Mouse (Mus musculus): ENCODE results near the gene Coro7. TPM values are rescaled to one million over a fixed set of nuclear protein-coding genes. Genes with fewer than 3 reads are reported as not detected.

Coro7 gene
- polyA plus RNA-seq, 1 experiment from 2014 or later, result 37.2 TPM

DNA sequence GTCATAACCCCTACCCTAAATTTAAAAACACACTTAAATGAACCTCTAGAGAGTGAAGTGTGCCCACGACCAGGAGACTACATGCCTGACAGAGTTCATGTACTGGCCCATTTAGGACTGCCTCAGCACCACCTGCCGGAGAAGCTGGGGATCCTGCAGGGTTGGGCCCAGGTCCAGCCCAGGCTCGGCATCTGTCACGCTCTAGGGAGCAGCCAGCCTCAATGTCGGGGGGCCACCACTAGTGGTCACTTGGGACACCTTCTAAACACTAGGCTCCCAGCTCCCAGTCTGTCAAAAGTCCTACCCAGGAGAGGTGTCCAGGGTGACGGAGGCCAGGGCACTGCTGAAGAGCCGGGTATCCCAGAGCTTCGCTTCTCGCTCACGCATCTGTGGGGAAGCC, 24.9 kb downstream of the Coro7 start:
- Histone ChIP-seq H3K4me1 (replicated peaks) (peaks cover 17% of the 10 kb centered on the region), H3K27ac (replicated peaks) (no peak overlapping the region), H3K9ac (no peak overlapping the region), H3K4me3 (no peak overlapping the region), H3K27me3 (no peaks in the 10 kb centered on the region), H3K36me3 (no peaks in the 10 kb centered on the region), H3K4me2 (no peak overlapping the region), H3K9me3 (no peaks in the 10 kb centered on the region)
- WGBS, result 76% methylated on average over 10 of the region's 10 CpGs
- no peak for ATAC-seq (ENCODE audit: low FRiP score, low read depth)

DNA sequence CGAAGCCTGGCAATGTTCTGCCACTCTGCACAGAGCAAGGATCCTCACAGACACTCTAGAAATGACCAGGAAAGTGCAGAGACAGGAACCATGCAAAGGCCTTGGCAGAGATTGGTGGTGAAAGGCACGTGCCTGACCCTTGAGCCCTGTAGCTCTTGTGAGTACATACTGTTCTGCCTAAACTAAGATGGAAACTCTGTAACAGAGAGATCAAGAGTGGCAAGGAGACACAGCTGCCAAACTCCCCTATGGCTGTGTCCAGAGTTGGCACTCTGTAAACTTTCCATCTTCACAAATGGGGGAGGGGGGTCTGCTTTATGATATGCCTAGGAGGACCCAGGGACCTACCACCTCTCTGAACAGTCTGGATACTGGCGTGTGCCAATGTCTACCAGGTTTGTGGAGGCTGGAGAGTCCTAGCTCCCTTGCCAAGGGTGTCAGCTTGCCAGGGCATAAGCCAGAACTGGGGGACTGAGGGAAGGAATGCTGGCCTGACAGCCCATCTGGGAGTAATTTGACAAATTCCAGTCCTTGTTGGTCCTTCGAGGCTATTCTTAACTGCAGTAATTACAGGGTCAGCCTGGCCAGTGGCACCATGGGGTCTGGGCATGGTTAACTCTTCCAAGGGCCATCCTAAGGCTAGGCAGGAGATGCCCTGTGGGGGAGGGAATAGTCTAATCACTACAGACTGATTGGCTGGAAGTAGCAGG, 26.7 kb downstream of the Coro7 start:
- no peaks in the 10 kb centered on the region; the same call in 1 of the 2 replicates for H3K36me3 ChIP-seq

DNA sequence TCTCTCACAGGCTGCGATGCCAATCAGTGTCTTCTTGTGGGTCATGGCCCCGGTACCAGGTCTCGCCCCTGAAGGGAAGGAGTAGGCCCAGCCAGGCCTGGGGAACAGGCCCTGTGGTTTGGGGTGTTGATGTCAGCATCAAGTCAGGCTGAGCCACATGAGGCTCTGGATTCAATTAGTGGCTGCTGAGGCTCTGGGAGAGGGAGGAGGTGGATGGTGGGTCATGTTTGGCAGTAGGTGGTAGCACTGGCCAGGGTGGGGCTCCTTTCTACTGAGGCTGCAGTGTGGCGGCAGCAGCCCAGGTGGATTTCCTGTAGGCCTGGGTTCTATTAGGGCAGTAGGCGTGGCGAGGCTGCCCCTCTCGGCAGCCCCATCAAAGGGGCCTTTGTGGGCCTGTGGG, 28.0 kb downstream of the Coro7 start:
- no peak for ATAC-seq (ENCODE audit: low FRiP score, low read depth)
- WGBS, result 82% methylated on average over 7 of the region's 7 CpGs

More for the DNA sequence above, 26.7 kb downstream of the Coro7 start:
- ATAC-seq (ENCODE audit: low FRiP score, low read depth), result no peak
- no peaks in the 10 kb centered on the region for H3K27me3 ChIP-seq
- no peak overlapping the region for H3K4me2 ChIP-seq
- WGBS, result 75% methylated on average over 4 of the region's 4 CpGs
- peaks cover 15% of the 10 kb centered on the region; the same call in 1 of the 2 replicates for H3K4me1 ChIP-seq (replicated peaks)
- H3K4me3 ChIP-seq, result no peak overlapping the region
- H3K9ac ChIP-seq, result no peak overlapping the region
- H3K27ac ChIP-seq (replicated peaks), result no peak overlapping the region
- no peaks in the 10 kb centered on the region for H3K9me3 ChIP-seq

DNA sequence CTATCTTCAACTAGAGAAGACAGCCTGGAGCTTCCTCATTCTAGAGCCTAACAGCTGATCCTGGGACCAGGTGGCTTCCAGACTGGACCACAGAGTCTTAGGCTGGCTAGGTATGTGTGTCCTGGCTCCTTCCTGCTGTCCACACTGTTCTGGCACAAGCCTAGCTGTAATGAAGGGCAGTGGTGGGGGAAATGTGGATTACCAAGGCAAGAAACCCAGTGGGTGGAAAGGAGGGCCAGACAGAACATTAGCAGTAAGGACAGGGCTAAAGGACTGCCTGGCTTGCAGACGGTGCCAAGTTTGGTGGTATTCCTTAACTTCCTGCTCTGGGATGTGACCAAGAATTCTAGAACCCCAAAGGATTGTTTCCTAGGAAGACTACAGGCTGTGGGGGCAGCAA, 28.5 kb downstream of the Coro7 start:
- Histone ChIP-seq H3K27ac (replicated peaks) (no peak overlapping the region), H3K4me1 (replicated peaks) (peaks cover 32% of the 10 kb centered on the region), H3K36me3 (no peaks in the 10 kb centered on the region; the same call in 1 of the 2 replicates), H3K9me3 (no peaks in the 10 kb centered on the region), H3K9ac (no peak overlapping the region), H3K4me2 (no peak overlapping the region), H3K4me3 (no peak overlapping the region), H3K27me3 (no peaks in the 10 kb centered on the region)
- 81% methylated on average over 1 of the region's 1 CpGs for WGBS
- no peak for ATAC-seq (ENCODE audit: low FRiP score, low read depth)

More for the DNA sequence above, 28.0 kb downstream of the Coro7 start:
- H3K4me3 ChIP-seq, result no peak overlapping the region
- H3K4me2 ChIP-seq, result no peak overlapping the region
- H3K9me3 ChIP-seq, result no peaks in the 10 kb centered on the region
- H3K36me3 ChIP-seq, result no peaks in the 10 kb centered on the region; the same call in 1 of the 2 replicates
- no peak overlapping the region for H3K9ac ChIP-seq
- peaks cover 27% of the 10 kb centered on the region for H3K4me1 ChIP-seq (replicated peaks)
- H3K27ac ChIP-seq (replicated peaks), result no peak overlapping the region
- no peaks in the 10 kb centered on the region for H3K27me3 ChIP-seq

DNA sequence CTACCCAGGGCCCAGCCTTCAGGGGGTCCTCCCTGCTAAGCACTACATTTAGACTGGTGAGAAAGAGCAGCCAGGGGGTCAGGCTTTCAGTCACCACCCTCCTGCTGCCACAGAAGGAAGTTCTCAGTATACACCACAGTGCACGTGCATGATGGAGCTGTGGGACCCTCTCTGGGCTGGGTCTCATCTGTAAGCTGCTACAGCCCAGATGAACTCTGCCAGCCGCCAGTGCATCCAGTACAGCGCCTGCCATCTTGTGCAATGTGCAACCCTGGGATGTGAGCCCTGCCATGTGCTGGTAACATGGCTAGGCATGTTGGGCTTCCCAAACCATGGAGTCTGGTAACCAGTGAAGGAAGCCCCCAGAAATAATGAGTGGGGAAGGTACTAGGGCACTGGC, 29.4 kb downstream of the Coro7 start:
- no peaks in the 10 kb centered on the region for H3K27me3 ChIP-seq
- no peak overlapping the region for H3K9ac ChIP-seq
- no peak for ATAC-seq (ENCODE audit: low FRiP score, low read depth)
- H3K4me1 ChIP-seq (replicated peaks), result peaks cover 29% of the 10 kb centered on the region
- no peak overlapping the region for H3K4me3 ChIP-seq
- H3K9me3 ChIP-seq, result no peaks in the 10 kb centered on the region
- 90% methylated on average over 3 of the region's 3 CpGs for WGBS
- no peaks in the 10 kb centered on the region; the same call in 1 of the 2 replicates for H3K36me3 ChIP-seq
- no peak overlapping the region for H3K27ac ChIP-seq (replicated peaks)
- no peak overlapping the region for H3K4me2 ChIP-seq

DNA sequence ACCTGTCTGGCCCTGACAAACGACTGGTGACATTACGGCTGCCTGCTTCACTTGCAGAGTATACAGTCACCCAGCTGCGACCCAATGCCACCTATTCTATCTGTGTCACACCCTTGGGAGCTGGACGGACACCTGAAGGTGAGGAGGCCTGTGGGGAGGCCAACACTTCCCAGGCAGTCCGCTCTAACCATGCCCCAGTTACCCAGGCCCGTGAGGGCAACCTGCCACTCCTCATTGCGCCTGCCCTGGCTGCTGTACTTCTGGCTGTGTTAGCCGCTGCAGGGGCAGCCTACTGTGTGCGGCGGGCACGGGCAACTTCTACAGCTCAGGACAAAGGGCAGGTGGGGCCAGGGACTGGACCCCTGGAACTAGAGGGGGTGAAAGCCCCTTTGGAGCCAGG, 29.9 kb downstream of the Coro7 start:
- Histone ChIP-seq H3K27me3 (no peaks in the 10 kb centered on the region), H3K9ac (no peak overlapping the region), H3K4me1 (replicated peaks) (peaks cover 28% of the 10 kb centered on the region), H3K36me3 (no peaks in the 10 kb centered on the region; the same call in 1 of the 2 replicates), H3K4me3 (no peak overlapping the region), H3K9me3 (no peaks in the 10 kb centered on the region), H3K27ac (replicated peaks) (no peak overlapping the region), H3K4me2 (no peak overlapping the region)
- 87% methylated on average over 11 of the region's 11 CpGs for WGBS
- no peak for ATAC-seq (ENCODE audit: low FRiP score, low read depth)

DNA sequence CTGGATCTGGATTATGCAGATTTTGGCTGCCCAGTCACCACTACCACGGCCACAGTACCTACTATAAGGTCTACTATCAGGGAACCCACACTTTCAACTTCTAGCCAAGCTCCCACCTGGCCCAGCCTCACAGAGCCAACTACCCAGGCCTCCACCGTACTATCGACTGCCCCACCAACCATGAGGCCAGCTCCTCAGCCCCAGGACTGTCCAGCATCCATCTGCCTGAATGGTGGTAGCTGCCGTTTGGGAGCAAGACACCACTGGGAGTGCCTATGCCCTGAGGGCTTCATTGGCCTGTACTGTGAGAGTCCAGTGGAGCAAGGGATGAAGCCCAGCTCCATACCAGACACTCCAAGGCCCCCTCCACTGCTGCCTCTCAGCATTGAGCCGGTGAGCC, 30.4 kb downstream of the Coro7 start:
- no peak for ATAC-seq (ENCODE audit: low FRiP score, low read depth)
- H3K9me3 ChIP-seq, result no peaks in the 10 kb centered on the region
- H3K4me3 ChIP-seq, result no peak overlapping the region
- no peaks in the 10 kb centered on the region for H3K27me3 ChIP-seq
- no peaks in the 10 kb centered on the region; the same call in 1 of the 2 replicates for H3K36me3 ChIP-seq
- no peak overlapping the region for H3K9ac ChIP-seq
- 80% methylated on average over 5 of the region's 5 CpGs for WGBS
- peaks cover 31% of the 10 kb centered on the region for H3K4me1 ChIP-seq (replicated peaks)
- H3K4me2 ChIP-seq, result no peak overlapping the region
- H3K27ac ChIP-seq (replicated peaks), result no peak overlapping the region

DNA sequence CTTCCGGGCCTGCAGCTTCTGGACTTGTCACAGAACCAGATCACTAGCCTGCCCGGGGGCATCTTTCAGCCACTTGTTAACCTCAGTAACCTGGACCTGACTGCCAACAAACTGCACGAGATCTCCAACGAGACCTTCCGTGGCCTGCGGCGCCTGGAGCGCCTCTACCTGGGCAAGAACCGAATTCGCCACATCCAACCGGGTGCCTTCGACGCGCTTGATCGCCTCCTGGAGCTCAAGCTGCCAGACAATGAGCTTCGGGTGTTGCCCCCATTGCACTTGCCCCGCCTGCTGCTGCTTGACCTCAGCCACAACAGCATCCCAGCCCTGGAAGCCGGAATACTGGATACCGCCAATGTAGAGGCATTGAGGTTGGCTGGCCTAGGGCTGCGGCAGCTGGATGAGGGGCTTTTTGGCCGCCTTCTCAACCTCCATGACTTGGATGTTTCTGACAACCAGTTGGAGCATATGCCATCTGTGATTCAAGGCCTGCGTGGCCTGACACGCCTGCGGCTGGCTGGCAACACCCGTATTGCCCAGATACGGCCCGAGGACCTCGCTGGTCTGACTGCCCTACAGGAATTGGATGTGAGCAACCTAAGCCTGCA, 31.1 kb downstream of the Coro7 start:
- Histone ChIP-seq H3K27ac (replicated peaks) (no peak overlapping the region), H3K4me3 (no peak overlapping the region), H3K9me3 (no peaks in the 10 kb centered on the region), H3K36me3 (no peaks in the 10 kb centered on the region; the same call in 1 of the 2 replicates), H3K4me2 (no peak overlapping the region), H3K9ac (no peak overlapping the region), H3K4me1 (replicated peaks) (peaks cover 38% of the 10 kb centered on the region), H3K27me3 (no peaks in the 10 kb centered on the region)
- no peak for ATAC-seq (ENCODE audit: low FRiP score, low read depth)
- 80% methylated on average over 28 of the region's 28 CpGs for WGBS

DNA sequence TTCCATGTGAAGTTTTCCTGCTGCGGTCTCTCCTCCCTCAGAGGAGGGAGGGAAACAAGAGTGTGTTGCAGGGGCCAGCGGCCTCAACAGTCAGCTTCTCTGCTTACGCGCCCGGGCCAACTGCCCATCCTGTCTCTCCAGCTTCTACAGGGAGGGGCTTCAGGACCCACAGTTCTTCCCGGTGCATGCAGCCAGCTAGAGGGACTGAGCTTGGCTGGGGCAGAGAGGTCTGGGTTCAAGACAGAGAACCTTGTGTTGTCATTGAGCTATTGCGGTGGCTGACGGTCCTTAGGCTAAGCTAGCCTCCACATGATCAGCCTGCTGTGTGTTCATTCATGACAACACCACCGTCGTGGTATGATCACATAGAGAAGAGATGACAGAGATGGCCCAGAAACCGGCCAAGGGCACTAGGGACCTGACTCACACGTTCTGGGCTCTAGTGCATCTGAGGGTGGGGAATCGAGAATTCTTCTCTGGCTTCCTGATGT, 31.9 kb downstream of the Coro7 start:
- Histone ChIP-seq H3K27ac (replicated peaks) (peak overlapping the region; percentile 62; the same call in 1 of the 2 replicates), H3K4me1 (replicated peaks) (peaks cover 45% of the 10 kb centered on the region), H3K9ac (no peak overlapping the region), H3K9me3 (no peaks in the 10 kb centered on the region), H3K36me3 (no peaks in the 10 kb centered on the region; the same call in 1 of the 2 replicates), H3K27me3 (no peaks in the 10 kb centered on the region), H3K4me3 (no peak overlapping the region), H3K4me2 (no peak overlapping the region)
- no peak for ATAC-seq (ENCODE audit: low FRiP score, low read depth)
- WGBS, result 73% methylated on average over 13 of the region's 13 CpGs

DNA sequence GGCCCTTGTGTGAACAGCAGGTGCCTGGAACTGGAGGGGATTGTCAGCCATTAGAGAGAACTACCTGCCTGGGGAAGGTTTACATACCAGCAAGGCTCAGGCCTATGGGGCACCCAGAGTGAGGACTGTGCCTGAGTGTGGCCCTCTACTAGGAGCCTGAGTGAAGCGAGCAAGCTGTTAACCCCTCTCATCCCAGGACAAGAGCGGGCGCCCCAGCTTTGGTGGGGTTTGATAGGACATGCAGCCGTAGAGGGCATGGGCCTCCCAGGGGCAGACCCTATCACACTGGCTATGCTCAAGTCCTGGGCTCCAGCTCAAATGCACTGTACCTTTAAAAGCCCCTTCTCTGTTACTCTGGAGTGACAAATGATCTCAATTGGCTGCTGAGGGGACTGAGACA, 32.7 kb downstream of the Coro7 start:
- peak overlapping the region; percentile 62; the same call in 1 of the 2 replicates for H3K27ac ChIP-seq (replicated peaks)
- ATAC-seq (ENCODE audit: low FRiP score, low read depth), result no peak
- H3K4me1 ChIP-seq (replicated peaks), result peaks cover 54% of the 10 kb centered on the region
- no peaks in the 10 kb centered on the region for H3K9me3 ChIP-seq
- H3K4me2 ChIP-seq, result no peak overlapping the region
- H3K27me3 ChIP-seq, result no peaks in the 10 kb centered on the region
- 73% methylated on average over 4 of the region's 4 CpGs for WGBS
- no peaks in the 10 kb centered on the region; the same call in 1 of the 2 replicates for H3K36me3 ChIP-seq
- no peak overlapping the region for H3K9ac ChIP-seq
- no peak overlapping the region for H3K4me3 ChIP-seq

DNA sequence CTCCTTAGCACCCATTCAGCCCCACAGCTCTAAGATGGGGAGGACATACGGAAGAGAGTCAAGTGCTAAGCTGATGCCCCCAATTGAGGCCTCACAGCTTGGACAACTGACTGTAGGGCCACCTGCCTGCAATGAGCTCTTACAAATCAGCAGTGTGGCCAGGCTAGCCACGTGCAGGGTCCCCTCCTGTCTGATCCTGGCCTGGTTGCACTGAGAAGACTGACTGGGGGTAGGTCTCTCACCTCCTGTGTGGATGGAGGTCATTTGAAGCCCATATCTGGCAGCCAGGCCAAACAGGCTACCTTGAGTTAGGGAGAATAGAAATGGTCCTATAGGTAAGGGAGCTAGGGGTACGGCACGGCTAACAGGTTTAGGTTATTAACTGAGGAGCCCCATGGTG, 33.7 kb downstream of the Coro7 start:
- no peaks in the 10 kb centered on the region for H3K27me3 ChIP-seq
- H3K36me3 ChIP-seq, result no peaks in the 10 kb centered on the region; the same call in 1 of the 2 replicates
- no peak overlapping the region for H3K9ac ChIP-seq
- no peak overlapping the region for H3K4me3 ChIP-seq
- no peak overlapping the region for H3K4me2 ChIP-seq
- H3K27ac ChIP-seq (replicated peaks), result no peak overlapping the region
- H3K9me3 ChIP-seq, result no peaks in the 10 kb centered on the region
- H3K4me1 ChIP-seq (replicated peaks), result peaks cover 62% of the 10 kb centered on the region
- ATAC-seq (ENCODE audit: low FRiP score, low read depth), result no peak
- 88% methylated on average over 4 of the region's 4 CpGs for WGBS

DNA sequence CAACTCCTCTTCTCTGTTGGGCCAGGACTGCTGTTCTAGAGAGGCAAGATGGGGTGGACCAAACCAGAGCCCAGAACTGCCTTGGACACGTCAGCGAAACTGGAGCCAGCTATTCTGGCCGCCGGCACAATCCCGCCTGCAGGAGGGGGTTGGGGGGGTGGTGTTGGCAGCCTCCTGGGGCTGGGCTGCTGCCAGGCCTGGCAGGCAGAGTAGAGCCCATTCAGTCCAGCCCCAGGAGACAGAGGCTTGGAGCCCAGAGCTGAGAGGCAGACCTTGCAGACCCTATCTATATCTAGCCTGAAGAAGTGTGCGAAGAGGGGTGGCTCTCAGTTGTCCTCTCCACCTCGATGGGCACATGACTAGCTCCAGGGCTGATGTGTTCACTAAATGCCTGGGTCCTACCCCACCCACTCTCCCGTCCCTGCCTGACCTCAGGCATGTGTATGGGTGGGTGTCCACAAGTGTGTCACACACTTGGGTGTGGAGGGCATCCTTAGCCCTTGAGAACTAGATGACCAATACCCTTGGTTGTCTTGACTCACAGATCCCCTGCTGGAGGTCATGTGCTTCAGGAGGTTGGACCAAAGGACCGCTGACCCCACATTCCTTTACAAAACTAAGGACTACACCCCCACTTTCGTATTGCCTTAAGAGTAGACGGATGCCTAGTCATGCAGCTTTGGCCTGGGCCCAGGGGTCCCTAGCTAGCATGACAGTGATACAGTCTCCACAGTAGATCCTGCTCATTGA, 35.7 kb downstream of the Coro7 start:
- Histone ChIP-seq H3K36me3 (no peaks in the 10 kb centered on the region; the same call in 1 of the 2 replicates), H3K9me3 (no peaks in the 10 kb centered on the region), H3K4me2 (no peak overlapping the region), H3K27ac (replicated peaks) (no peak overlapping the region; the same call in 1 of the 2 replicates), H3K4me3 (no peak overlapping the region), H3K9ac (no peak overlapping the region), H3K4me1 (replicated peaks) (peaks cover 77% of the 10 kb centered on the region), H3K27me3 (no peaks in the 10 kb centered on the region)
- 57% methylated on average over 11 of the region's 11 CpGs for WGBS
- ATAC-seq (ENCODE audit: low FRiP score, low read depth), result peak; percentile 58
